Mouse (Mus musculus) heart, embryonic 14.5 days (tissue): Measurements from ENCODE around the gene Gm13276. TPM values are rescaled to one million over a fixed set of nuclear protein-coding genes. Genes with fewer than 3 reads are reported as not detected.
"Not testable (repeated sequence)": the region's sequence is repeated elsewhere in the genome, so short reads cannot be mapped to it uniquely, and the experiment has no call there.

Experiments
- ATAC-seq: fragments of 200-750 bp; cut with Nextera tagmentation; 2 replicates; pipeline ENCODE4 v1.8.0; 2017; ENCODE audit warnings: low read depth, moderate TSS enrichment; ENCODE audit not compliant: insufficient number of reproducible peaks, insufficient read depth, low FRiP score
- H3K27ac ChIP-seq, 2 experiments: fragments of 200-500 bp in 1 of 2; fragments of 300-500 bp in 1 of 2; sonication (generic) in 1 of 2; replicated peaks in 1 of 2; 2 replicates each; pipeline ENCODE4 v1.5.1; 2012 to 2014; ENCODE audit warnings: low read depth in 2 of 2, low read length in 2 of 2, control low read depth in 1 of 2, mild to moderate bottlenecking in 1 of 2, mixed read lengths in 1 of 2; ENCODE audit not compliant: control insufficient read depth in 1 of 2, insufficient read depth in 1 of 2
- H3K27me3 ChIP-seq: fragments of 300-500 bp; sonication (generic); 2 replicates; pipeline ENCODE4 v1.6.1; 2014; ENCODE audit warnings: mild to moderate bottlenecking, low read length, control low read depth; ENCODE audit not compliant: control insufficient read depth, insufficient read depth
- H3K36me3 ChIP-seq: fragments of 300-500 bp; sonication (generic); 2 replicates; pipeline ENCODE4 v1.6.1; 2014; ENCODE audit warnings: mild to moderate bottlenecking, control low read depth, low read length, mixed read lengths; ENCODE audit not compliant: control insufficient read depth, insufficient read depth
- H3K4me1 ChIP-seq, 2 experiments: fragments of 200-500 bp in 1 of 2; fragments of 300-500 bp in 1 of 2; sonication (generic) in 1 of 2; 2 replicates each; pipeline ENCODE4 v1.6.1; 2012 to 2014; ENCODE audit warnings: low read length in 2 of 2, control low read depth in 1 of 2, mixed read lengths in 1 of 2; ENCODE audit not compliant: control insufficient read depth in 2 of 2, insufficient read depth in 2 of 2
- H3K4me2 ChIP-seq: fragments of 300-500 bp; sonication (generic); 2 replicates; pipeline ENCODE4 v1.6.1; 2014; ENCODE audit warnings: mild to moderate bottlenecking, low read length
- H3K4me3 ChIP-seq, 2 experiments: fragments of 200-500 bp in 1 of 2; fragments of 300-500 bp in 1 of 2; sonication (generic) in 1 of 2; 2 replicates each; pipeline ENCODE4 v1.5.1; 2012 to 2014; ENCODE audit warnings: low read length in 2 of 2, mild to moderate bottlenecking in 2 of 2, control low read depth in 1 of 2, low read depth in 1 of 2, moderate library complexity in 1 of 2; ENCODE audit not compliant: control insufficient read depth in 1 of 2, insufficient read depth in 1 of 2
- H3K9ac ChIP-seq: fragments of 300-500 bp; sonication (generic); 2 replicates; pipeline ENCODE4 v1.6.1; 2014; ENCODE audit warnings: mild to moderate bottlenecking, low read length
- H3K9me3 ChIP-seq: fragments of 300-500 bp; sonication (generic); 2 replicates; pipeline ENCODE4 v1.6.1; 2016; ENCODE audit warnings: low read length, control low read depth; ENCODE audit not compliant: control insufficient read depth
- WGBS: fragments of 180-500 bp; shearing (Covaris S2); extraction: QIAGEN DNeasy Blood & Tissue Kit; methylation state at CpG from one replicate; pipeline ENCODE4 v1.1.7; 2014; 5-methylcytosine and 5-hydroxymethylcytosine counted together
- polyA plus RNA-seq: library from polyadenylated mRNA; unstranded; fragments of >200 nt; fragmentation: Nextera tagmentation; extraction: Ambion mirVana; gene quantifications from 2 replicates; pipeline ENCODE4 v1.2.1, GENCODE M21; 2014

The Gm13276 gene
- polyA plus RNA-seq, 1 experiment from 2014 or later: not detected

- H3K4me1 ChIP-seq, H3K27me3 ChIP-seq, H3K9ac ChIP-seq, H3K9me3 ChIP-seq, ATAC-seq, H3K27ac ChIP-seq, H3K4me2 ChIP-seq, H3K36me3 ChIP-seq, H3K4me3 ChIP-seq: not testable (repeated sequence)
- WGBS: 0% methylated on average over 4 of the region's 28 CpGs
Observed at GRCm38 (mm10) chr4:88788402-88788801, 2.9 kb downstream of the Gm13276 start, which contains the start of gene Gm13277. Gm13277 (plus strand) TSS chr4:88788632.

- H3K9ac ChIP-seq, H3K27ac ChIP-seq, H3K4me3 ChIP-seq, H3K4me1 ChIP-seq, H3K36me3 ChIP-seq, ATAC-seq, H3K4me2 ChIP-seq, H3K27me3 ChIP-seq, H3K9me3 ChIP-seq: not testable (repeated sequence)
- no CpG with 5 or more reads among the region's 28 CpGs for WGBS
Observed at GRCm38 (mm10) chr4:88791250-88791649, 5.7 kb downstream of the Gm13276 start, which contains the start of gene Gm13278. Gm13278 (plus strand) TSS chr4:88791550.

GRCm38 (mm10) chr4:88793936-88794675 lies 8.6 kb downstream of the Gm13276 start, which contains the start of gene Gm13275:
Gm13275 (plus strand) TSS chr4:88794487.
- H3K9ac ChIP-seq, H3K4me1 ChIP-seq, ATAC-seq, H3K27me3 ChIP-seq, H3K9me3 ChIP-seq, H3K4me3 ChIP-seq, H3K27ac ChIP-seq, H3K36me3 ChIP-seq, H3K4me2 ChIP-seq: not testable (repeated sequence)
- WGBS: 0% methylated on average over 5 of the region's 52 CpGs

GRCm38 (mm10) chr4:88797097-88797496 lies 11.6 kb downstream of the Gm13276 start, which contains the start of gene Gm13279:
Gm13279 (plus strand) TSS chr4:88797397.
- H3K27ac ChIP-seq, H3K9me3 ChIP-seq, ATAC-seq, H3K4me1 ChIP-seq, H3K4me2 ChIP-seq, H3K27me3 ChIP-seq, H3K9ac ChIP-seq, H3K36me3 ChIP-seq, H3K4me3 ChIP-seq: not testable (repeated sequence)
- WGBS: no CpG with 5 or more reads among the region's 28 CpGs

- not testable (repeated sequence) for H3K4me2 ChIP-seq, H3K36me3 ChIP-seq, H3K9ac ChIP-seq, H3K27me3 ChIP-seq, H3K9me3 ChIP-seq, H3K4me1 ChIP-seq, H3K27ac ChIP-seq, ATAC-seq, H3K4me3 ChIP-seq
- 14% methylated on average over 1 of the region's 7 CpGs for WGBS
Observed at GRCm38 (mm10) chr4:88799365-88799764, 13.9 kb downstream of the Gm13276 start, which contains the start of gene Gm13285. Gm13285 (plus strand) TSS chr4:88799665.

GRCm38 (mm10) chr4:88802954-88803353 lies 17.4 kb downstream of the Gm13276 start, which contains the start of gene Gm13287:
Gm13287 (plus strand) TSS chr4:88803254.
- not testable (repeated sequence) for H3K27ac ChIP-seq, H3K4me3 ChIP-seq, H3K4me1 ChIP-seq, H3K9ac ChIP-seq, H3K36me3 ChIP-seq, H3K27me3 ChIP-seq, ATAC-seq, H3K9me3 ChIP-seq
- H3K4me2 ChIP-seq: 0 out of 2 replicates have a peak within 1 kb of the TSS, but pooled peaks have one; percentile 27
- no CpG with 5 or more reads among the region's 29 CpGs for WGBS

- not testable (repeated sequence) for H3K27ac ChIP-seq, H3K36me3 ChIP-seq, H3K4me2 ChIP-seq, H3K9ac ChIP-seq, H3K9me3 ChIP-seq, H3K4me1 ChIP-seq, ATAC-seq
- peaks cover 15% of the 10 kb centered on the region for H3K27me3 ChIP-seq
- WGBS: no CpG with 5 or more reads among the region's 8 CpGs
- peak within 1 kb of the TSS in 1 of 2 experiments; percentile 21; a peak in 2 of 4 replicates for H3K4me3 ChIP-seq
Observed at GRCm38 (mm10) chr4:88805231-88805630, 19.7 kb downstream of the Gm13276 start, which contains the start of gene Gm13288. Gm13288 (plus strand) TSS chr4:88805531.
